Mouse (Mus musculus) kidney, adult 2 months (tissue): ENCODE measurements around the gene Nans. TPM values are rescaled to one million over a fixed set of nuclear protein-coding genes. Genes with fewer than 3 reads are reported as not detected.

ENCODE experiments used
- DNase-seq: peaks from one replicate; pipeline ENCODE4 v3.0.0; 2021
- H3K27ac ChIP-seq: fragments of 200-500 bp; 2 replicates; pipeline ENCODE4 v1.5.1; 2012; ENCODE audit warnings: low read depth, low read length, control low read depth, inconsistent platforms; ENCODE audit not compliant: insufficient read depth
- H3K27me3 ChIP-seq: fragments of 200-500 bp; replicated peaks from 2 replicates; pipeline ENCODE4 v1.6.1; 2012; ENCODE audit warnings: mild to moderate bottlenecking, moderate library complexity, low read length, inconsistent platforms; ENCODE audit not compliant: control insufficient read depth, insufficient read depth
- H3K36me3 ChIP-seq: fragments of 200-500 bp; 2 replicates; pipeline ENCODE4 v1.6.1; 2012; ENCODE audit warnings: mild to moderate bottlenecking, moderate library complexity, low read length, inconsistent platforms; ENCODE audit not compliant: control insufficient read depth, insufficient read depth
- H3K4me1 ChIP-seq: fragments of 200-500 bp; 2 replicates; pipeline ENCODE4 v1.6.1; 2011; ENCODE audit warnings: low read length; ENCODE audit not compliant: control insufficient read depth, insufficient read depth
- H3K4me3 ChIP-seq: fragments of 200-500 bp; 2 replicates; pipeline ENCODE4 v1.5.1; 2011; ENCODE audit warnings: mild to moderate bottlenecking, low read depth, low read length, control low read depth; ENCODE audit not compliant: insufficient read depth
- CTCF ChIP-seq: fragments of 200-500 bp; conservative IDR thresholded peaks from 2 replicates; pipeline ENCODE4 v1.5.1; 2011; ENCODE audit warnings: low read depth, mild to moderate bottlenecking, control low read depth, low read length, moderate library complexity, mixed read lengths; ENCODE audit not compliant: insufficient read depth, insufficient read length
- POLR2A ChIP-seq: fragments of 200-500 bp; IDR thresholded peaks from one replicate; pipeline ENCODE4 v1.6.1; 2011; ENCODE audit warnings: low read depth, low read length, control low read depth
- WGBS: fragments of 180-500 bp; shearing (Covaris S2); methylation state at CpG from one replicate; pipeline ENCODE4 v1.1.7; 2018; 5-methylcytosine and 5-hydroxymethylcytosine counted together
- polyA plus RNA-seq: library from polyadenylated mRNA; depleted of rRNA; stranded (reverse); fragments of >200 nt; gene quantifications from 2 replicates; pipeline ENCODE4 v1.2.3, GENCODE M21; 2012; rRNA removed

Nans gene
- polyA plus RNA-seq = 10.8 and 13.8 TPM in 2 replicates

GRCm38 (mm10) chr4:46489028-46489925 is at the start of gene Nans:
Nans (plus strand) TSS chr4:46489248.
- under 1% methylated on average over 58 of the region's 58 CpGs for WGBS

GRCm38 (mm10) chr4:46442501-46442900 is 46.5 kb upstream of the Nans start:
- H3K4me1 ChIP-seq = no peaks in the 10 kb centered on the region
- H3K27ac ChIP-seq = no peak overlapping the region
- WGBS = 60% methylated on average over 4 of the region's 4 CpGs
- no peaks in the 10 kb centered on the region for H3K36me3 ChIP-seq
- H3K4me3 ChIP-seq = no peak overlapping the region
- H3K27me3 ChIP-seq = no peaks in the 10 kb centered on the region
- no peak for DNase-seq
- TF ChIP-seq POLR2A = no peak
- no peak for TF ChIP-seq CTCF

More at GRCm38 (mm10) chr4:46489028-46489925, at the start of gene Nans:
- Histone ChIP-seq H3K36me3 (no peaks in the 10 kb centered on the region), H3K27me3 (no peaks in the 10 kb centered on the region), H3K4me1 (peaks cover 3% of the 10 kb centered on the region; the same call in 1 of the 2 replicates), H3K27ac (no peak within 1 kb of the TSS), H3K4me3 (peak within 1 kb of the TSS; percentile 81)
- no peak for TF ChIP-seq POLR2A
- no peak for TF ChIP-seq CTCF
- peak; percentile 97 for DNase-seq

GRCm38 (mm10) chr4:46445237-46445945 is 43.7 kb upstream of the Nans start:
- TF ChIP-seq CTCF (no peak), POLR2A (no peak)
- H3K4me3 ChIP-seq = no peak overlapping the region
- DNase-seq = no peak
- WGBS = 43% methylated on average over 9 of the region's 9 CpGs
- no peak overlapping the region for H3K27ac ChIP-seq
- H3K36me3 ChIP-seq = no peaks in the 10 kb centered on the region
- no peaks in the 10 kb centered on the region for H3K4me1 ChIP-seq
- no peaks in the 10 kb centered on the region for H3K27me3 ChIP-seq

GRCm38 (mm10) chr4:46447461-46447860 is 41.6 kb upstream of the Nans start:
- no peak overlapping the region for H3K27ac ChIP-seq
- H3K4me1 ChIP-seq = no peaks in the 10 kb centered on the region
- TF ChIP-seq POLR2A (no peak), CTCF (no peak)
- no peak overlapping the region for H3K4me3 ChIP-seq
- no peaks in the 10 kb centered on the region for H3K27me3 ChIP-seq
- 59% methylated on average over 1 of the region's 1 CpGs for WGBS
- no peaks in the 10 kb centered on the region for H3K36me3 ChIP-seq
- no peak for DNase-seq

GRCm38 (mm10) chr4:46448886-46449285 is 40.2 kb upstream of the Nans start:
- peaks cover 7% of the 10 kb centered on the region; the same call in 1 of the 2 replicates for H3K4me1 ChIP-seq
- H3K36me3 ChIP-seq = no peaks in the 10 kb centered on the region
- H3K27ac ChIP-seq = no peak overlapping the region
- no peaks in the 10 kb centered on the region for H3K27me3 ChIP-seq
- no peak for DNase-seq
- TF ChIP-seq POLR2A (no peak), CTCF (no peak)
- H3K4me3 ChIP-seq = no peak overlapping the region
- WGBS = 68% methylated on average over 6 of the region's 6 CpGs

GRCm38 (mm10) chr4:46450020-46450518 is 39.0 kb upstream of the Nans start:
- Histone ChIP-seq H3K4me3 (peak overlapping the region; percentile 69), H3K36me3 (no peaks in the 10 kb centered on the region), H3K4me1 (peaks cover 7% of the 10 kb centered on the region; the same call in 1 of the 2 replicates), H3K27ac (peak overlapping the region; percentile 43; the same call in 1 of the 2 replicates), H3K27me3 (no peaks in the 10 kb centered on the region)
- TF ChIP-seq CTCF = no peak
- no peak for DNase-seq
- WGBS = 43% methylated on average over 7 of the region's 7 CpGs
